Mouse (Mus musculus) lung, postnatal 36 days (tissue): Measurements from ENCODE around the gene Prss12.
"Not testable (repeated sequence)": the region's sequence is repeated elsewhere in the genome, so short reads cannot be mapped to it uniquely, and the experiment has no call there.

Source experiments
- DNase-seq: peaks from one replicate; pipeline ENCODE4 v3.0.0; 2022; ENCODE audit warnings: mixed read lengths

Gene Prss12

GRCm38 (mm10) chr3:123481266-123481665 is 34.6 kb downstream of the Prss12 start:
- no peak for DNase-seq

DNA sequence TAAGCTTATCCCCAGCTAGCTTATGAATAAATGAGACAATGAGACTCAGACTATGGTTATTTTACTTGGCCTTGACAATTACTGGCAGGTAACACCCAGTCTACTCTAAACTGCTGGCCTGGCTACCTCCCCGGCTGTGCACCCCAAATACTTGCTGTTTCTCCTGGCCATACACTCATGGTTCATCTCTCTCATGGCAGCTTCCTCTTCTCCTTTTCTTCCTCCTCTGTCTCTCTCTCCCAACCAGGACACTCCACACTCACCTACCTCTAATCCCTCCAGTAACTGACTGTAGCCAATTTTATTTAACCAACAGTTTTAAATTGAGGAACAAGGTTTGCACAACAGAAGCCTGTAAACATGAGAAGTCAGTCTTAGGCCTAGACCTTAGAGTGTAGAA is 45.1 kb downstream of the Prss12 start:
- DNase-seq: no peak

GRCm38 (mm10) chr3:123493163-123493562 is 46.5 kb downstream of the Prss12 start:
- no peak for DNase-seq

DNA sequence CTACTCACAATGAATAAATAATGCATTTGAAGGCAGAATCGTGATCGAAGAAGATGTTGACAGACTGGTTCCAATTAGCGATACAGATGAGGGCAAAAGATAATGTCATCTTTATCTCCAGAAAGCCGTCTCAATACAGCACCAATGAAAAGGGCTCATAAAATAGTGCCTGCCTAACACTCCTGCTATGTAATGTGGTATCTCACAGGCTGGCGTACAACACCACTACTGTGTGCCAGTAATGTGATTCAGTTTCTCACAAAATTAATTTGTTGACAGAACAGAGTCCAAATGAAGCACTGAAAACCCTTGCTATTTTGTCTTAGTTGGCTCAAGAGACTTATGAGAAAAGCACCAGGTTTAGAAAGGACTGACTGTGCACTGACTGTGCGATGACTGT is 48.4 kb downstream of the Prss12 start:
- no peak for DNase-seq

GRCm38 (mm10) chr3:123498787-123499186 is 52.1 kb downstream of the Prss12 start:
- no peak for DNase-seq

DNA sequence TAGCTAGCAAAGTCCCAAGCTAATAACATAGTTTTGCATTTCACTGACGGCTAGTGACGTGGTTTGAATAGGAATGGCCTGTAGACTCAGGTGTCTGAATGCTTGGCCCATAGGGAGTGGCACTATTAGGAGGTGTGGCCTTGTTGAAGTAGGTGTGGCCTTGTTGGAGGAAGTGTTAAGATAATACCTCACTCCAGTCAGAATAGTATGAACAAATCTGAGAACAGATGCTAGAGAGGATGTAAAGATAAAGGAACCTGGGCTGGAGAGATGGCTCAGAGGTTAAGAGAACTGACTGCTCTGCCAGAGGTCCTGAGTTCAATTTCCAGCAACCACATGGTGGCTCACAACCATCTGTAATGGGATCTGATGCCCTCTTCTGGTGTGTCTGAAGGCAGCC is 55.1 kb downstream of the Prss12 start:
- not testable (repeated sequence) for DNase-seq

GRCm38 (mm10) chr3:123503943-123504342 is 57.2 kb downstream of the Prss12 start:
- DNase-seq: no peak

GRCm38 (mm10) chr3:123504783-123505182 is 58.1 kb downstream of the Prss12 start:
- DNase-seq: no peak

GRCm38 (mm10) chr3:123505778-123506667 is 59.3 kb downstream of the Prss12 start:
- peak; percentile 6 for DNase-seq

- peak; percentile 38 for DNase-seq
Measured at GRCm38 (mm10) chr3:123506699-123507662, 60.3 kb downstream of the Prss12 start.

DNA sequence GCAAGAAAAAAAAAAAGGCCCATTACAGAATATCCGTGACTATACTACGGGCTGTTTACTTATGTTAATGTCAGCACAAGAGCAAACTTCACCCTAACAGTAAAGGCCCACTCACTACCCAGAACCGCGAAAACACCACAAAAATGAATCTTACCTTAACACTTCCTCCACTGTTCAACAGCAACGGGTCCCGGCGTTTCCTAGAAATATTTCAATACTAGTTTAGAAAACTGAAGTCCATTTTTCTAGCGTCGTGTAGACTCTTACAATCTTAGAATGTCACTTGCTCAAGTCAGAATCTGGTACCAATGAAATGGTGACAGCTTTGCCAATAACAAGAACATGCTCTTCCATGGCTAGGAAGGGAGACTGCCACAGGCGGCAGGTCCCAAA is 60.9 kb downstream of the Prss12 start:
- DNase-seq: no peak

DNA sequence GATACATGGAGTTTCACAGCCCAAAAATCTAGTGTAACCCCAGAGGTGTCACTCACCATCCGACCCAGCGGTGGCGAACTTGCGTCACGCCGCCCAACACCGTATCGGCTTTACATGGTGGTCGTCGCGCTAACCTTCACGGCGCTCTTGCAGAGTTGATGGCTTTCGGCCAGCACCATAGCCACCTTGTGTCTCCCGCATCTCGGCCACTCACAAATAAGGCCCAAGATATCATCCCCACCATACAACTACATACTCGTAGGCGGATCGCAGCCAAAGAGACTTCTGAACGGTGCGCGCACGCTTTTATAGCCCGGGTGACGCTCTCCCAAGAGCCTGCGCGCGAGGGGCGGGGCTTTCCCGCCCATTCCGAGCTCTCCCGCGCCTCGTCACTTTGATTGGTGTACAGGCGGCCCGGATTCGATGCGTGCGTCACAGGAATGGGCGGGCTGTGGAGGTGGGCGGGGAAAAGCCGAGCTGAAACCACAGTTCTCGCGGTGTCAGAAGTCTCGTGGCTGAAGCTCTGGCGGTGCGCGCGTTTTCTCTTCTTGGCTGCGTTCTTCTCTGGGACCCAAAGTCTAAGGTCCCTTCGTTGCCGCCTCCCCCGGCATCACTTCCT is 61.5 kb downstream of the Prss12 start:
- DNase-seq: peak; percentile 100

- peak; percentile 44 for DNase-seq
Measured at GRCm38 (mm10) chr3:123508675-123509376, 62.1 kb downstream of the Prss12 start.

DNA sequence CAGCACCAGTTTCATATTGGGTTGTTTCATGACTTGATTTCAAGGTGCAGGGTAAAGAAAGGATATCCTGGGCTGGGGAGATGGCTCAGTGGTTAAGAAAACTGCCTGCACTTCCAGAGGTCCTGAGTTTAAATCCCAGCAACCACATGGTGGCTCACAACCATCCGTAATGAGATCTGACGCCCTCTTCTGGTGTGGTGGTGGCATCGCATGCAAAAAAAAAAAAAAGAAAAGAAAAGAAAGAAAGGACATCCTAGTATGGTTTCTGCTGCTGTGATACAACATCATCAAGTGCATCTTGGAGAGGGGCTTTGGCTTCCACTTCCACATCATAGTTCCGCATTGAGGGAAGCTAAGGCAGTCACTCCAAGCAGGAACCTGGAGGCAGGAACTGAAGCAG is 65.1 kb downstream of the Prss12 start:
- DNase-seq: no peak

- DNase-seq: no peak
Measured at GRCm38 (mm10) chr3:123514886-123515285, 68.2 kb downstream of the Prss12 start.

DNA sequence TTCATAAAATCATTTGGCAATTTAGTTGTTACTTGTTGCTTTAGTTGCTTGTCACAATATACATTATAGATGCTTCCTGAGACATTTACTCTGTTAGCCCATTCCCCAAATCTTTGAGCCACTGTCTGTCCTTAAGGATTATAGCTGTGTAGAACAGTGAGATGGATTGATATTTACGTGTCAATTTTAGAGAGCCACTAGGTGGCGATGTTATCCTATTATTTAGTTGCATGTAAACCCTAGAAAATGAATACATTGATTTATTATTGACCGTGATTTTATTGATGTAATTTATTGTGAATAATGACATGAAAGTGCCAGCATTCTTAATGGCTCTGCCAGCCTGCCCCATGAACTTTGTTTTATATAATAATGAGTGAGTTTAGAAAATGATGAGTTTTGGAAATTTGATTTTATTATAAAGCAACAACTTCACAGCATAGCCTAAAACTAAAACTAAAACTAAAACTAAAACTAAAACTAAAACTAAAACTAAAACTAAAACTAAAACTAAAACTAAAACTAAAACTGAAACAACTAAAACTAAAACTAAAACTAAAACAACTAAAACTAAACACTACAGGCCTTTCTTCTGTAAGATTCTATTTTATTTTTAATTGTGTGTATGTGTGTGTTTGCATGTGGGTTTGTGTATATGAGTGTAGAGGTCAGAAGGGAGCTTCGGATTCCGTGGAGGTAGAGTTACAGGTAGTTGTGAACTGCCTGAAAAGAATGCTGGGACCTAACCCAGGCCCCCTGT is 69.1 kb downstream of the Prss12 start:
- DNase-seq: peak; percentile 86

- peak; percentile 63 for DNase-seq
Measured at GRCm38 (mm10) chr3:123516784-123517183, 70.1 kb downstream of the Prss12 start.

DNA sequence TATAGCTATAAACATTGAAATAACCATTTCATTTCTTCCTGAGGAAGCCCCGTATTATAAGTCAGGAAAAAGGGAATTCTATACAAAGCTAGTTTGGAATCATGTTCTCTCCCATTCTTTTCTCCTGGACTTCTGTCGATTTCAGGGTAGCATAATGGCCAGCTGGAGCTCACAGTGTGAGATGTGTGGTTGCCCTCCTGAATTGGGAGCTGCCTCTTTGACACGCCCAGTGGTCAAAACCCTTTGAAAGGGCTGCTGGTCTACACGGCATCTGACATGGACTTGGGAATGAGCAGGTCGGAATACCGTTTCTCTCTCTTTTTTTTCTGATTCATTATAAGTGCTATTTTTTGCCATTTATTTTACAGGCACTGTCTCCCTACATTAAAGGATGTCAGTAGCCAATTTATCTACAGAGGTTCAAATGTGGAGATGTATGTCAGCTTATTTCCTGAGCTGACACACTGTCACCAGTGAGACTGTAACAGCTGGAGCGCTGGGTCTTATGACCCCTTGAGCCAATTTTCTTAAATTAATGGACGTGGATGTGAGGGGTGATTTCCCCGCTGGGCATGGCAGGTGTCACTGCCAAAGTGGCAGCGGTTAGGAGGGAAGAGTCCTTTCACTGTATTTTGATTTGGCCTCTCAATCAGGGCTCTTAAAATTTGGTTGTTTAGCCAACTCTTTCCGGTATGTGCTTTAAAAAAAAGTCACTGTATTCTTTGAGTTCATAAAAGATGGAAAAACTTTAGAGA is 79.8 kb downstream of the Prss12 start:
- DNase-seq: no peak

- DNase-seq: no peak
Measured at GRCm38 (mm10) chr3:123527806-123528507, 81.2 kb downstream of the Prss12 start.

DNA sequence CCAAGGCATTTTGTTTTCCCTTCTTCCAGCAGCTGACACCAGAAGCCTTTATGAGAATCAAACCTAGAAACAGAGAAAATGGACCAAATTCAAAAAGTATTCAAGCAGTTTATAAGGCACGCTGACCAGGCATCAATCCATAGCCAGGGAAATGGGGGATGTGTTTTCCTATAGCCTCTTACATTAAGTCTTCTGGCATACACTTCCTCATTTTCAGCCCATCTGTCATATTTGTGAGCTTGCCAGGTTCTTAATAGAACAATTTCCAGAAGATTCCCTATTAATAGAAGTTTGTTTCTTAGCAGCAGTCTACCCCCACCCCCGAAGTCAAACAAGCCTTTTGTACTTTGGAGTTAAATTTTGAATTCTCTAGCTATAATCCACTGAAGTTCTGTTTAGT is 84.4 kb downstream of the Prss12 start:
- no peak for DNase-seq
